Mouse (Mus musculus) forebrain, embryonic 16.5 days (tissue): ENCODE measurements around the gene Igf2. TPM values are rescaled to one million over a fixed set of nuclear protein-coding genes. Genes with fewer than 3 reads are reported as not detected.

ENCODE experiments used
- ATAC-seq: fragments of 200-750 bp; cut with Nextera tagmentation; 2 replicates; pipeline ENCODE4 v1.8.0; 2017; ENCODE audit warnings: mild to moderate bottlenecking, moderate library complexity
- H3K27ac ChIP-seq: fragments of 300-500 bp; sonication (generic); 2 replicates; pipeline ENCODE4 v1.5.1; 2014; ENCODE audit warnings: low read length, control low read depth
- H3K27me3 ChIP-seq: fragments of 300-500 bp; sonication (generic); replicated peaks from 2 replicates; pipeline ENCODE4 v1.6.1; 2014; ENCODE audit warnings: low read length; ENCODE audit not compliant: control insufficient read depth, insufficient read depth
- H3K36me3 ChIP-seq: fragments of 300-500 bp; sonication (generic); 2 replicates; pipeline ENCODE4 v1.6.1; 2014; ENCODE audit not compliant: control insufficient read depth, insufficient read depth
- H3K4me1 ChIP-seq: fragments of 300-500 bp; sonication (generic); replicated peaks from 2 replicates; pipeline ENCODE4 v1.6.1; 2014; ENCODE audit warnings: low read length; ENCODE audit not compliant: control insufficient read depth, insufficient read depth
- H3K4me2 ChIP-seq: fragments of 300-500 bp; sonication (generic); 2 replicates; pipeline ENCODE4 v1.6.1; 2014; ENCODE audit warnings: mild to moderate bottlenecking, low read length, control low read depth
- H3K4me3 ChIP-seq: fragments of 300-500 bp; sonication (generic); replicated peaks from 2 replicates; pipeline ENCODE4 v1.5.1; 2014; ENCODE audit warnings: mild to moderate bottlenecking, low read length, control low read depth
- H3K9ac ChIP-seq: fragments of 300-500 bp; sonication (generic); replicated peaks from 2 replicates; pipeline ENCODE4 v1.6.1; 2014; ENCODE audit warnings: low read depth, low read length, control low read depth
- H3K9me3 ChIP-seq: fragments of 300-500 bp; sonication (generic); 2 replicates; pipeline ENCODE4 v1.6.1; 2016; ENCODE audit warnings: low read length; ENCODE audit not compliant: control insufficient read depth
- WGBS: fragments of 180-500 bp; shearing (Covaris S2); extraction: QIAGEN DNeasy Blood & Tissue Kit; methylation state at CpG from one replicate; pipeline ENCODE4 v1.1.7; 2014; 5-methylcytosine and 5-hydroxymethylcytosine counted together
- polyA plus RNA-seq: library from polyadenylated mRNA; unstranded; fragments of >200 nt; fragmentation: Nextera tagmentation; extraction: Ambion mirVana; gene quantifications from 2 replicates; pipeline ENCODE4 v1.2.1, GENCODE M21; 2015

Gene Igf2
- polyA plus RNA-seq: 64.3 and 95.2 TPM in 2 replicates

DNA sequence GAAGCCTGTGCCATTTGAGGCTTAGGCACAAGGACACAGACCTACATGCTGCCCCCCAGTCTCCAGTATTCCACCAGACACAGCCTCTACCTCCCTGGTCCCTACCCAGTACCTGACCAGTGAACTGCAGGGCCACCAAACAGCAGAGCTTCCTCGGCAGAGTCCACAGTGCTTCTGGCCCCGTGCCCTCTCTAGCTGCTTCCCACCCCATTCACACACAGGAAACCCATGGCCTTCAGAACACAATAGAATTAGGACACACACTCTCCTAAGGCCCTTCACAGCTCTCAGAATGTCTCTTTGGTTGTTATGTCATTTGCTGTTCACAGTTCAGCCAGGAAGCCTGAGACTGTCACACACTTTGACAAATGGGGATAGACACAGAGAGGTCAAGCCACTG lies at the start of gene Igf2:
TSS of gene Igf2 (minus strand) at position 158 of the 400 bp plus-strand sequence.
- Histone ChIP-seq H3K36me3 (no peaks in the 10 kb centered on the region), H3K9me3 (no peaks in the 10 kb centered on the region), H3K4me3 (no peak within 1 kb of the TSS), H3K27me3 (peaks cover 39% of the 10 kb centered on the region), H3K27ac (no peak within 1 kb of the TSS), H3K4me1 (peaks cover 13% of the 10 kb centered on the region), H3K4me2 (no peak within 1 kb of the TSS), H3K9ac (no peak within 1 kb of the TSS)
- no peak for ATAC-seq
- WGBS: 66% methylated on average over 2 of the region's 2 CpGs

DNA sequence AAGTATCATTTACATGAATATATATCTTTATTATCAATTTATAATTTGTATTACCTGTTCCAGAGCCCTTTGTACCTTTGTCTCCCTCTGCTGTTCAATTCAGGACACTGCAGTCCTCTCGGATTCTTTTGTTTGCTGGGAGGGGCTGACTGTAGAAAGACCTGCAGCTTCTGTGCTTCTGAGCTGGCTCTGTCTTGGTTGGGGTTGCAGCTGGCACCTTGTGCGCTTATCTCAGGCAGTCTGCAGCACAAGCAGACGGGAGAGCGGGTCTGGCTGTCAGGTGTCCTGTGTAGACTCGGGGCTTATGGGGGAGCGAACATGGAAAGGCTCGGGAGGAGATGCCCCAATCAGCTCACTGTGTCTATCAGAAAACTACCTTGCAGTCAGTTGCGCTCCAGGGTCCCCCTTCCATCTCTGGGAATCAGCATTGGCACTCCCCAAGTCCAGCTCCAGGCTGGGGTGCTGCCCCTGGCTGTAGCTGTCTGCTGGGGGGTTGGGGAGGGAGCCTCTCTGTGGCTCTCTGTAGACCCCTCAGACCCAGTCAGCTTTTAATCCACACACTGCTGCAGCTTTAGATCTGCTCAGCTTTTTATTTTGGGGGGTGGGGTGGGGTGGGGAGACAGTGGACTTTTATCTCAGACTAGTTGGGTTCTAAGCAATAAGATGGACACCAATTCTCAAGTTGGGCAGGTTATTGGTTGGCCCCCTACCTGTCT lies 48.3 kb upstream of the Igf2 start:
- 11% methylated on average over 8 of the region's 8 CpGs for WGBS

DNA sequence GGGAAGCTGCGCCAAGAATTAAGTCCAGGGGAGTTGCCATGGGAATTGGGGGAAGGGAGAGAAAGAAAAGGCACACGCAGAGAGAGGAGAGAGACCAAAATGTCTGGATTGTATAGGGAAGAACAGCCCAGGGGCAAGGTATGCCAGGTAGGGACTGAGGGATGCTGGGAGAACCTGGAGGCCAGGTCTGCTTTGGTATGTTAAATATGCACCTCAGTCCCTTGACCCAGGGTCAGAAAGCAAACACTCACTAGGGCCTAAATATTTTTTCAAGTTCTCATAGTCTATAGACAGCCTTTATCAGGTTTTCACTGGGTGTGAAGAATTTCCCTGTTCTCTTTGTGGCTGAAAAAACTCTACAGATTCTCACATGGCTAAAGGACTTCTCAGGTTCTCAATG lies 40.3 kb upstream of the Igf2 start:
- Histone ChIP-seq H3K4me1 (no peaks in the 10 kb centered on the region), H3K27ac (no peak overlapping the region), H3K9me3 (no peaks in the 10 kb centered on the region), H3K4me3 (no peak overlapping the region), H3K9ac (no peak overlapping the region), H3K4me2 (no peak overlapping the region), H3K27me3 (no peaks in the 10 kb centered on the region), H3K36me3 (no peaks in the 10 kb centered on the region)
- no peak for ATAC-seq
- 76% methylated on average over 2 of the region's 2 CpGs for WGBS

More for the DNA sequence above, 48.3 kb upstream of the Igf2 start:
- Histone ChIP-seq H3K4me1 (peaks cover 4% of the 10 kb centered on the region), H3K27ac (no peak overlapping the region), H3K4me2 (peak overlapping the region; percentile 66), H3K4me3 (peak overlapping the region; percentile 41), H3K36me3 (no peaks in the 10 kb centered on the region), H3K9me3 (no peaks in the 10 kb centered on the region), H3K9ac (peak overlapping the region; percentile 76), H3K27me3 (no peaks in the 10 kb centered on the region)
- ATAC-seq: peak; percentile 72

DNA sequence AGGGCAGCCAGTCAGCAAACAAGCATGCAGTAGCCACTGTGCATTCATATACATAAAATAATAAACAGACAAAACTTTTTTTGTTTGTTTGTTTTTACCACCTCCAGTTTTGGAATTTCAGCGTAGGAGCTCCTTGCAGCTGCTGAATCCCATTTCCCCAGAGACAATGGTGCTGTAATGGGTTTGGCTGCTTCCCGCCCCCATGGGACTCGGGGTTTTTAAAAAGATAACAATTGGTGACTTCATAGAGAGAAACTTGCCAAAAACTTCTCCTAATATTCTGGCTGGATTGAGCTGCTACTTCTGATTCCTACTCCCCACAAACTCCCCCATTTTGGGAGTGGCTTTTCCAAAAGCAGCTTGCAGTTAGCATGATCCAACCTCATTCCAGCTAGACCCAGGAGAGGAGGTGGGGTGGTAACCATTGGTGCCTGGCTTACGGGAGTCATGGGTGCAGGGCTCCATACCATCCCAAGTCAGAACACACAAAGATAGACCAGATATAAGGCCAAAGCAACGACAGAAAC lies 32.8 kb upstream of the Igf2 start:
- no peaks in the 10 kb centered on the region for H3K4me1 ChIP-seq
- 58% methylated on average over 5 of the region's 5 CpGs for WGBS

DNA sequence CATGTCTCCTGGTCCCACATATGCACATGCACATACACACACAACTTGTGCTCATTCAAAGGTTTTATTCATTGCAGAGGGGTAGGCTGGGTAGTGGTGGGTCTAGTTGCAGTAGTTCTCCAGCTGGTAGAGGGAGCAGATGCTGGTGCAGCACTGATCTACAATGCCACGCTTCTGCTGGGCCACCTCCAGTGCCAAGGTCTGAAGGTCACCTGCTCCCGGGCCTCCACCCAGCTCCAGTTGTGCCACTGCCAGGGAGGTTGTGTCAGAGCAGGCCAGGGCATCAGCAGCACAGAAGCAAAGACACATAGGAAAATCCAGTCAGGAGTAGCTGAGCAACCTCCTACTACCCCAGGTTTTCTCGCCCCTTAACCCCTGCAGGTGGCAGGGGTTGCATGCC lies 12.0 kb upstream of the Igf2 start:
- Histone ChIP-seq H3K27ac (no peak overlapping the region), H3K36me3 (no peaks in the 10 kb centered on the region), H3K9me3 (no peaks in the 10 kb centered on the region), H3K27me3 (no peaks in the 10 kb centered on the region), H3K4me2 (no peak overlapping the region), H3K9ac (no peak overlapping the region), H3K4me1 (no peaks in the 10 kb centered on the region), H3K4me3 (no peak overlapping the region)
- no peak for ATAC-seq
- 90% methylated on average over 3 of the region's 3 CpGs for WGBS

More for the DNA sequence above, 32.8 kb upstream of the Igf2 start:
- Histone ChIP-seq H3K4me2 (no peak overlapping the region), H3K27ac (no peak overlapping the region), H3K36me3 (no peaks in the 10 kb centered on the region), H3K27me3 (no peaks in the 10 kb centered on the region), H3K4me3 (no peak overlapping the region), H3K9me3 (no peaks in the 10 kb centered on the region), H3K9ac (no peak overlapping the region)
- ATAC-seq: no peak

DNA sequence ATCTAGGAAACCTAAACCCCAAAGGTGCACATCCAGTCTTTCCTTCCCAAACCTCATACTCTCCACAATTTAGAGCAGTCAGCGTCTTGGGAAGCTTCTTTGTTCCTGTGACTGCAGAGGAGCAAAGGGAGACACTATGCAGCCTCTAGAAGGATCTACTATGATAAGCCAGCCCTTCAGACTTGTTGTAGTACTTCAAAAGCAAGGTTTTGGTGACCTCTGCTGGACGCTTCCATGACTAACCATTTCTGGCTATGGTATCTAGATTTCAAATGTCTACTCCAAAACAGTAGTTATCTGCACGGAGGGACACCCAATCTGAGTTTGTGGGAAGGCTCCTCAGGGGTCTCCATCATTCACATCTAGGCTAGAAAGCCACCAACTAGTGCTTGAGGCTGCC lies 9.0 kb upstream of the Igf2 start:
- H3K4me1 ChIP-seq: no peaks in the 10 kb centered on the region
- H3K27me3 ChIP-seq: no peaks in the 10 kb centered on the region
- no peaks in the 10 kb centered on the region for H3K9me3 ChIP-seq
- no peaks in the 10 kb centered on the region for H3K36me3 ChIP-seq
- H3K9ac ChIP-seq: no peak overlapping the region
- no peak overlapping the region for H3K4me2 ChIP-seq
- 14% methylated on average over 3 of the region's 3 CpGs for WGBS
- no peak overlapping the region for H3K4me3 ChIP-seq
- H3K27ac ChIP-seq: no peak overlapping the region
- peak; percentile 42; the same call in 1 of the 2 replicates for ATAC-seq

DNA sequence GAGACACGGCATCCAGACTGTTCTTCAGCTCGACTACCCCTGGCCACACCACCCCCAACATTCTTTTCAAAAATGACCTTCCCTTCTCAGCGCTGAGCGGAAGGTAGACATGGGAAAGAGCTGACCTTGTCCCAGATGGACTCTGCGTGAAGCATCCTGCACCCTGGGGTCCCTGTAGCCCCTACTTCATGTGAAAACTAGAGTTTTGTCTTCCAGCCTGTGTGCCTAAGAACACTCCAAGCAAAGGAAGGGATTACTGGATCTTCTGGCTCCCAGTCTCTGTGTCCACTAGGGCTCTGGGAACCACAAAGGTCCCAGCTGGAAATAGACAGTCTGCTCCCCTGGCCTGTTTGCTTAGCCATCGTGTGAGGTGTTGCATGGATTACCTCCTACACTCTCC lies 8.5 kb upstream of the Igf2 start:
- Histone ChIP-seq H3K9me3 (no peaks in the 10 kb centered on the region), H3K36me3 (no peaks in the 10 kb centered on the region), H3K4me3 (no peak overlapping the region), H3K4me1 (no peaks in the 10 kb centered on the region), H3K4me2 (no peak overlapping the region), H3K27me3 (no peaks in the 10 kb centered on the region), H3K9ac (no peak overlapping the region), H3K27ac (no peak overlapping the region)
- ATAC-seq: no peak
- 62% methylated on average over 6 of the region's 6 CpGs for WGBS

DNA sequence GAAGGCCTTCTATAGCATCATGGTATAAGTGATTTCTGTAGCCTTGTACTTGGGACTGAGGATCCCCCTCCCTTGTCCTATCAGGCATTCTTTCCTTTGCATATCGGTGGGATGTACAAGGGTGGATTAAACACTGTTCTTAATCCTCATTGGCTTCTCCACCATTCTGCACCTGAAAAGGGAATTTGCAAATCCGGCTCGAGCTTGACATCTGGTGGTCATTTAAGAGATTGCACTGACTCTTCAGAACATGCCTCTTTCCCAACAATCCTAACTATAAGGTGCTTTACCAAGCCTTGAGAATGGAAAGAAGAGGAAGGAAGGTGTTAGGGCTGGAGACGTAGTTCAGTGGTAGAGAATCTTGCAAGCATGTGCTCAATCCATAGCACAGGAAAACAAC lies 5.5 kb upstream of the Igf2 start:
- Histone ChIP-seq H3K4me1 (peaks cover 7% of the 10 kb centered on the region), H3K9ac (no peak overlapping the region), H3K9me3 (no peaks in the 10 kb centered on the region), H3K4me3 (no peak overlapping the region), H3K36me3 (no peaks in the 10 kb centered on the region), H3K27ac (no peak overlapping the region), H3K4me2 (no peak overlapping the region), H3K27me3 (no peaks in the 10 kb centered on the region)
- ATAC-seq: 0 out of 2 replicates have a peak, but pooled peaks have one; percentile 18
- WGBS: 8% methylated on average over 4 of the region's 4 CpGs

DNA sequence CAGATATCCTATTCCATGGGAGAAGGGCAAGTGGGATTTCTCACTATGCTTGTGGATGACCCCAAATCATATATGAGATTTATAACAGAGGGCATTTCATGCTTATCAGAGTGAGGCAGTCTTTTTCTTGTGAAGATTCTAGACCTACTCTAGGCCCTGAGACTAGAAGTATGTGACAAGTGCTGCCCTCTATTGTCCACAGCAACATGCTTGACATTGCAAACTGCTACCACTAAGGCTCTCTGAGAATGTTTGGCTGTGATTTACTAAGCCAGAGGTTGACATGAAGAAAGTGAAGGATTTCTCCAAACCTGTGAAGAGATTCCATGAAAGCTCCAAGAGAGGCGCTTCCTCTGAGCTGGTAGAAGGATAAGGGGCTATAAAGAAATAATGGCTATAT lies 4.5 kb upstream of the Igf2 start:
- ATAC-seq: no peak
- peaks cover 7% of the 10 kb centered on the region for H3K4me1 ChIP-seq
- H3K27ac ChIP-seq: no peak overlapping the region
- H3K36me3 ChIP-seq: no peaks in the 10 kb centered on the region
- peaks cover 3% of the 10 kb centered on the region for H3K27me3 ChIP-seq
- no peak overlapping the region for H3K4me2 ChIP-seq
- H3K9ac ChIP-seq: no peak overlapping the region
- 92% methylated on average over 1 of the region's 1 CpGs for WGBS
- H3K9me3 ChIP-seq: no peaks in the 10 kb centered on the region
- no peak overlapping the region for H3K4me3 ChIP-seq
